ENCODE assay signal across 10 mouse cellular contexts in the genomic region with DNA sequence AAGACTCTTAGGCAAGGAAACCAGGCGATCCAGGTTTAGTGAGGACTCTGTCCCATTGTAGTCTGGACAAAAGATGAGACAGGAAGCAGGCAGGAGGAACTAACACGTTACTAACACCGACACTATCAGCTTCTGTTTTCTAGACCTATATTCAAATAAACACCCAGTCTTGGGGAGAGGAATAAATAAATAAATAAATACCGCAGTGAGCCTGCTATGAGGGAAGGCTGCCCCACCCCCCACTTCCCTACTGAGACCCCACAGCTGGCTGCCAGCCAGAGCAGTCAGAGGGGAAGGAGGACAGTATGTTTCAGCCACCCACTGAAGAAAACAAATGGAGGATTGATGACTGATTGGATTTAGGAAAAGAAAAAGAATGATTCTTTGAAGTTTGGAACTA. TPM values are rescaled to one million over a fixed set of nuclear protein-coding genes. Genes with fewer than 3 reads are reported as not detected.
DNase-seq lines count a peak whose midpoint lies in the region; ATAC-seq lines count a peak whose summit lies in the region.
"Had no signal": no experiment of that assay in that cellular context is flagged by ENCODE, and none has a peak within 500 bp of the region (broad histone marks: within the 10 kb centered on the region; RNA-seq: fewer than 3 reads in every experiment).

No protein-coding gene starts in this region.

- H3K4me3 ChIP-seq in heart, embryonic 12.5 days: no peak overlapping the region
- no peak overlapping the region for H3K4me3 ChIP-seq in stomach, embryonic 15.5 days (replicated peaks)

- intact Hi-C loops in heart, postnatal 14 days (cut with DNase I): no loop called here

- no peaks in the 10 kb centered on the region for H3K9me3 ChIP-seq in heart, embryonic 12.5 days (replicated peaks)
- H3K9me3 ChIP-seq in stomach, embryonic 15.5 days: no peaks in the 10 kb centered on the region

- no peak overlapping the region for H3K9ac ChIP-seq in heart, embryonic 12.5 days
- H3K9ac ChIP-seq in stomach, embryonic 15.5 days: no peak overlapping the region

- H3K4me2 ChIP-seq in heart, embryonic 12.5 days: no peak overlapping the region; the same call in 1 of the 2 replicates
- no peak overlapping the region for H3K4me2 ChIP-seq in stomach, embryonic 15.5 days

- no peaks in the 10 kb centered on the region for H3K36me3 ChIP-seq in heart, embryonic 12.5 days
- no peaks in the 10 kb centered on the region for H3K36me3 ChIP-seq in stomach, embryonic 15.5 days

- DNase-seq in heart, postnatal 14 days: no peak
- DNase-seq in thymus, postnatal 14 days: peak; percentile 20
- DNase-seq in thymus, adult 18-20 months: no peak
- peak; percentile 58 for DNase-seq in kidney, postnatal 10 days
- no peak for DNase-seq in adrenal gland, postnatal 25 days
- DNase-seq in adrenal gland, postnatal 14 days: no peak
- DNase-seq: cerebellum, adult 9-10 months; gastrocnemius, postnatal 25 days had no signal

- H3K4me1 ChIP-seq in heart, embryonic 12.5 days (replicated peaks): peaks cover 29% of the 10 kb centered on the region
- no peaks in the 10 kb centered on the region; the same call in 1 of the 2 replicates for H3K4me1 ChIP-seq in stomach, embryonic 15.5 days

- WGBS in heart, embryonic 12.5 days: 9% methylated on average over 4 of the region's 4 CpGs
- WGBS in stomach, embryonic 15.5 days: 25% methylated on average over 4 of the region's 4 CpGs

- 0 out of 2 replicates have a peak, but pooled peaks have one; percentile 48 for ATAC-seq in heart, embryonic 12.5 days (ENCODE audit: insufficient number of reproducible peaks, low FRiP score)
- ATAC-seq in stomach, embryonic 15.5 days (ENCODE audit: insufficient read depth, low FRiP score, low read depth): no peak

- H3K27me3 ChIP-seq in heart, embryonic 12.5 days (replicated peaks): no peaks in the 10 kb centered on the region; the same call in none of the 2 replicates
- no peaks in the 10 kb centered on the region for H3K27me3 ChIP-seq in stomach, embryonic 15.5 days (replicated peaks)

- 0 out of 2 replicates have a peak overlapping the region, but pooled peaks have one; percentile 44 for H3K27ac ChIP-seq in heart, embryonic 12.5 days (ENCODE audit: poor library complexity, severe bottlenecking)
- H3K27ac ChIP-seq in stomach, embryonic 15.5 days: peak overlapping the region; percentile 40; the same call in 1 of the 2 replicates

RNA-seq across cellular contexts. Expression of gene Elmo1, which starts 9.2 kb away (rescaled TPM):
- polyA plus RNA-seq in heart, embryonic 12.5 days (2016; fragmentation: Nextera tagmentation; extraction: Ambion mirVana): 8.8 and 9.4 TPM in 2 replicates
- 10 to 100 TPM; 16.4 to 17.1 TPM for total RNA-seq in heart, postnatal 14 days (2021)
- 9.9 and 11.2 TPM in 2 replicates for polyA plus RNA-seq in stomach, embryonic 15.5 days (2015; fragmentation: Nextera tagmentation; extraction: Ambion mirVana)
- total RNA-seq in adrenal gland, postnatal 25 days (2021): 18.8 and 22.2 TPM in 2 replicates
- 19.2 and 30.8 TPM in 2 replicates for total RNA-seq in adrenal gland, postnatal 14 days (2021)

Comparison
In these comparisons a context has a peak if more than half of its experiments do, and no peak if none do; other contexts are left out.
1. DNase-seq: peak in thymus, postnatal 14 days (single experiment) and kidney, postnatal 10 days (single experiment); none in heart, postnatal 14 days (0 of 2), thymus, adult 18-20 months (0 of 2), adrenal gland, postnatal 25 days (single experiment) and adrenal gland, postnatal 14 days (single experiment).